Mouse (Mus musculus): Measurements from ENCODE around the gene Pim1.

GRCm38 (mm10) chr17:29493461-29493980 is 3.0 kb downstream of the Pim1 start:
- TF ChIP-seq GATA1 (IDR thresholded peaks at IDR 0.05; ENCODE audit: low read length) = no peak
- TF ChIP-seq TAL1 (IDR thresholded peaks at IDR 0.05; ENCODE audit: low read length) = no peak

Data from erythroblast, embryonic 14.5 days (primary cell).